Mouse (Mus musculus): ENCODE results near the gene Zfp553. TPM values are rescaled to one million over a fixed set of nuclear protein-coding genes. Genes with fewer than 3 reads are reported as not detected.

Zfp553 gene
- total RNA-seq, 2 experiments from 2014 or later: 6.8 to 8.8 TPM

- peak; percentile 98 to 99 for DNase-seq
- intact Hi-C loops (cut with DNase I): loop anchor here (2.0 to 5.0 kb wide), 2 partner anchors 14 to 82 kb away; partner anchors contain the start of gene Sephs2
Observed at GRCm38 (mm10) chr7:127260309-127261111, 27.6 kb downstream of the Zfp553 start, which contains the start of gene Dctpp1. Gene Dctpp1, minus strand, starts transcription at chr7:127260709.

GRCm38 (mm10) chr7:127262218-127262961 is 29.5 kb downstream of the Zfp553 start:
- DNase-seq: no peak
- intact Hi-C loops (cut with DNase I): loop anchor here (5.0 kb wide), 1 partner anchor 80 kb away; no protein-coding TSS in a partner anchor

DNA sequence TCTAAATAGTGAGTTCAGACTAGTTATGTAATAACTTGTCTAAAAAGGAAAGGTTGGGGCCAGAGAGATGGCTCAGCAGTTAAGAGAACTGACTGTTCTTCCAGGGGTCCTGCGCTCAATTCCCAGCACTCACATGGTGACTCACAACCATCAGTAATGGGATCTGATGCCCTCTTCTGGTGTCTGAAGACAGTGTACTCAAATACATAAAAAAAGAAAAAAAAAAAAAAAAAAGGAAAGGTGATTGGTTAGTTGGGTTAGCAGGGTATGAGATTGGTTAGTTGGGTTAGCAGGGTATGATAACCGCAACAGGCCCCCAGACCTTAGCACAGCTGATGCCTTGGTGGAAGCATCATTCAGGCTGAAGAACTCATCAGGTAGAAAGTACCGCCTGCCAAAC is 30.7 kb downstream of the Zfp553 start:
- DNase-seq: no peak
- intact Hi-C loops (cut with DNase I): loop anchor here (5.0 kb wide), 1 partner anchor 79 kb away; no protein-coding TSS in a partner anchor

DNA sequence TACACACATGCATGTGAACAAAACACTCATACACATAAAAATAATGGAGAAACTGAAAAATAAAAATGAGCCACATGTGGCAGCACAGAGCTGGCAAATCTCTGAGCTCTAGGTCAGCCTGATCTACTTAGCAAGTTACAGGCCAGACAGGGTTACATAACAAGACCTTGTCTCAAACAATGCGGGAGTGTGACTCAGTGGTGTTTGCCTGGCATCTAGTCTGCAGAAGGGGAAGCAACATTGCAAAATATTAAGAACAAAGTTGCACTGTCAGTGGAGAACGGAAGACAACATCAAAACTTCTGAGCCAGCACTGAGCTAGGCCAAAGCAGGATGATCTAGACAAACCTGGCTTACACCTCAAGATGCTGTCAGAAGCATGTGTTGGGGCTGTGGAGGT is 37.4 kb downstream of the Zfp553 start:
- no peak for DNase-seq
- intact Hi-C loops (cut with DNase I): no loop called here

DNA sequence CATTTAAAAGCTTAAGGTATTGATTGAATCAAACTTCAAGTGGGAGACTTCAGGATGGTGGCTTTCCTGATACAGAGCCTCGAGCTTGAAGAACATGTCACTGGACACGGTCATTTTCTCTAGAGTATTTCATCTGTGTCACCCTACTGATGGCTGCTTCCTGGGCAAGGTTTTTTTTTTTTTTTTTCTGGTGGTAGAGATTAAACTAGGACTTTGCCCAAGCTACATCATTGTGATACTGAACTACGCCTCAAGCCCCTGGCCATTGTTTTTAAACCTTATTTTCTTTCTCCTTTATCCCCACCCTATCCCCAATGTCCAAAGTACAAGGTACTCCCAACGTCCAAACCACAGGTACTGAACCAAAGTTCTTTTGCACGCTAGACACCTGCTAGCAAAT is 37.8 kb downstream of the Zfp553 start:
- intact Hi-C loops (cut with DNase I): no loop called here
- DNase-seq: no peak

DNA sequence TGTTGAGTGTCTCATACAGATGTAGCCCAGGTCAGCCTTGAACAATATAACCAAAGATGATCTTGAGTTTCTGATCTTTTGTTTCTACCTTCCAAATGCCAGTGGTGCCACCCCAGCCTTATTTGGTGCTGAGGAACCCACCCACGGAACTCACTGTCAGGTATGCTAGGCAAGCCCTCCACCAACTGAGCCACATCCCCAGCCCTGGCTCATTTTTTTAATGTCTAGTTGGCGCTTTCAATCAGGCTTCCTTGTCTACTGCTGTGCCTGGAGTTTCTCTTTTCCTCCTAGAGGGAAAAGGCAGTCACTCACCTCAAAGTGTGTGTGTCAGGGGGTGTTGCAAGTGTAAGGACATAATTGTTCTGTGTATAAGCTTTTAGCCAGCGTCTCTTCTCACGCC is 38.2 kb downstream of the Zfp553 start:
- intact Hi-C loops (cut with DNase I): no loop called here
- no peak for DNase-seq

- no peak for DNase-seq
- intact Hi-C loops (cut with DNase I): no loop called here
Observed at GRCm38 (mm10) chr7:127272566-127272965, 39.7 kb downstream of the Zfp553 start.

DNA sequence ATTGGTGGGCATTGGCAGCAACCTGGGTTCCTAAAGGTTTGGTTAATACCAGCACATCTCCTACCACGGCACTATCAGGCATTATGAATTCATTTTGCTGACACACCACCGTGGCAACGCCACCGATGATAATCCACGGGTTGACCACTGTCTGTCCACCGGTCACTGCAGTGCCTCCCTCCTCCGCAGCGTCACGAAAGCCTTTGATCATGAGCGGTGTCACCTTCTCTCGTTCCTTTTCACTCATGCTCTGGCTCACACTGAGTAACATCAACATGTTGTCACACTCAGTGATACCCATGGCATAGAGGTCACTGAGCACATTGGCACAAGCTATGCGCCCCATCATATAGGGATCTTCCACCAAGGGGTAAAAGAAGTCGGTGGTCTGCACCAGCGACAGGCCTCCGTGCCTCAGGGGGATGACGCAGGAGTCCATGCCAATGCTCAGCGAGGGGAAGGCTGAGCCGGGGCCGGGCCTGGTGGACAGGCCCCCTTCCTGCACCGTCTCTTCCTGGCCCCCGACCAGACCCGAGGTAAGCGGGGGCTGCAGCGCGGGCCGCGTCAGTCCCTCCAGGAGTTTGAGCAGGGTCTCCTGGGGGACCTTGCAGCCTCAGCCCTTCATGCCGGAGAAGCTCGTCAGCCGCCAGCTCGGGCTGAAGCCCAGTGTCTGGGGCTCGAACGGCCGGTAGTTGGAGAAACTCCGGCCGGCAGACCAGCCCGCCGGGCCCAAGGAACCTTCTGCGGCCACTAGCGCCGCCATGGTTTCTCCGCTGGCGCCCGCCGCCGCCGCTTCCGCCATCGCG is 40.5 kb downstream of the Zfp553 start:
- peak in 1 of 2 experiments; percentile 70 for DNase-seq
- intact Hi-C loops (cut with DNase I): no loop called here

GRCm38 (mm10) chr7:127273925-127274789 is 41.3 kb downstream of the Zfp553 start, which contains the start of gene Sephs2:
Gene Sephs2, minus strand, starts transcription at chr7:127274055.
- peak; percentile 97 for DNase-seq
- intact Hi-C loops (cut with DNase I): loop anchor here (2.0 kb wide), 1 partner anchor 13 kb away; the partner anchor contains the start of gene Dctpp1

DNA sequence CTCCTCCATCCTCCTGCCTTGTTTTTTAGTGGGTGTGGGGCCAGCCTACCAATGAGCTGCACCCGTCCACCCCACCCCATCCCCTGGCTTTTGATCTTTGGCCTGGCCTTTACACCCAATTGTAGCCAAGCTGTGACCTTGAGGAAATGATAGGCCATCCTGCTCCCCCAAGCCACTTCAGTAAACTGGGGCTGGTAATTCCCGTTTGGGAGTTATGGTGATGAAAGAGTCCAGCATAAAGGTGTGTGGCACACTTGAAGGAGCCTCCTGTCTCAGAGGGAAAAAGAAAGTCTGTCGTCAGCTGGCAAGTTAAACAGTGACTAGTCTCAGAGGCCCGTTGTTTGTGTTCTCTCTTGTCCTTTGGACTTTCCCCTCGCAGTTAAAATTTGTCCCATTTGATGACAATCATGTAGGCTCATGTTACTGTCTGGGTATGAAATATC is 43.7 kb downstream of the Zfp553 start:
- DNase-seq: no peak
- intact Hi-C loops (cut with DNase I): no loop called here

DNA sequence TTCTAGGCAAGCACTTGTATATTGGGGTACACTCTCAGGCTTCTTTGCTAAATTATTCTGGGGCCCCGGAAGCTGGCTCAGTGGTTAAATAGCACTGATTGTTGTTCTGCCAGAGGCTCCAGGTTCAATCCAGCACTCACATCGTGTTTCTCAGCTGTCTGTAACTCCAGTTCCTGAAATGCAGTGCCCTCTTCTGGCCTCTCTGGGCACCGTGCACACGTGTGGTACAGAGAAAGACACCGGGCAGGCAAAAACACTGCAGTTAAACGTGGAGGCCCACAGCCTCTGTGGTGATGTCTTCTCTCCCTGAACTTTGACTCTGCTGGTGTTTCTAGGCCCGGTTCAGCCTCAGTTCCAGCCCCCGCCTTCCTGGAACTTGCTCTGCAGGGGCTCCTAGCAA is 45.5 kb downstream of the Zfp553 start:
- DNase-seq: peak in 1 of 2 experiments; percentile 52
- intact Hi-C loops (cut with DNase I): no loop called here

DNA sequence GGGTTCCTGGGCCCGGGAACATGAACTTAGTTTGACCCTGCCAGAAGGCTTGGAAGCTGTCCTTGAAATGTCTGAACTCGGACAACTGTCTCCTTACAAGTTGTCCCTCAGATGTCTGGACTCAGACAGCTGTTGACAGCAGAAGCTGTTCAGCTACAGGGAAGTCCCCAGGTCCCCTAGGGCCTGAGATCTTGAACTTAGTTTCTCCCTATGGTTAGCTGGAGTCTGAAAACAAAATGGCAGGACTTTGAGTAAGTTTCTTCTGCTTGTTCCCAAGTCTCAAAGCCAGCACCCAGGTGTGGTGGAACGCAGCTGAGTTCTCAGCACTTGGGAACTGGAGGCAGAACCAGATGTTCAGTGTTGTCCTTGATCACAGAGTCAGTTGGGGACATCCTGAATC is 47.2 kb downstream of the Zfp553 start:
- intact Hi-C loops (cut with DNase I): no loop called here
- peak; percentile 46 to 51 for DNase-seq

DNA sequence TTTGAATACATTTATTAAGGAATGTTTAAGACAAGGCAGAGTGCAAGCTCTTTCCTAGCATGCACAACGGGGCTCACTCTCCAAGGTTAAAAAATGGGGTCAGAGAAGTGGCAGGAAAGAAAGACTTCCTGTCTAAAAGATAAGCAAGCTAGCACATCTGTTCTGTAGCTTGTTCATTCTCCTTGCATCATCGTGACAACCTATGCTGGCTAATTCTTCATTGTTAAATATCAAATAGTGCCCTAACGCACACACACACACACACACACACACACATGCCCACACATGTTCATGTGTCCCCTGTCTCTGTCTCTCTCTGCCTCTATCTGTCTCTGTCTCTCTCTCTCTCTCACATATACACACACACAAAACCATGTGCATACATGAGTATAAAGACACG is 48.3 kb downstream of the Zfp553 start:
- intact Hi-C loops (cut with DNase I): no loop called here
- no peak for DNase-seq

DNA sequence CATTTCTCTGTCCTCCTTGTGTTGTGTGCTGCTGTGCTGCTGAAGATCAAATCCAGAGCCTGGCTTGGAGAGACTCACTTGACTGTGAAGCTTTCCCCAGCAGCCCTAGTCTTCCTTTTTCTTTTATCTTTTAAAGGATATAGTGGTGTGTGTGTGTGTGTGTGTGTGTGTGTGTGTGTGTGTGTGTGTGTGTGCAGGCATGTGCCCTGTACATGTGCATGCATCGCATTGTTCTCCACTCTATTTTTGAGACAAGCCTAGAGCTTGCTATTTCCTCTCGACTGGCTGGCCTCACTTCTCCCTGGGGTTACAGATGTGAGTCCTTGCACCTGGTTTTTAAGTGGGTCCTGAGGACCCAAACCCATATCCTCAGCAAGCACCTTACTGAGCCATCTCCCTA is 49.3 kb downstream of the Zfp553 start:
- intact Hi-C loops (cut with DNase I): no loop called here
- no peak for DNase-seq

DNA sequence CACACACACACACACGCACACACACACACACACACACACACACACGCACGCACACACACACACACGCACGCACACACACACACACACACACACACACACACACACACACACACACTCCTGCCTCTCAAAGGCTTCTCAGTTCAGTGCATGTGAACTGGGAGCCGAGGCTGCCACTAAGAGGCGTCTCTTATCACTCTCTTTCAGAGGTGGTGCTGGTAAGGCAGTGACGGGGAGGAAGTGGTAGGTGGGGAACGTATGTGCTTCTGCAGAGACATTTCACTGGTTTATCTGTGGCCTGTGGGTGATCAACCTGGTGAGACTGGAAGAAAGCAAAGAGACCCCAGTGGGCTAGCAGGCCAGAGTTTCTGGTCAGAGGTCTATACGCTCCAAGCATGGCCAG is 52.3 kb downstream of the Zfp553 start:
- intact Hi-C loops (cut with DNase I): no loop called here
- no peak for DNase-seq

Other genes with a start within 250 kb of the Zfp553 start
- 10 to 100 TPM; 45.3 to 50.1 TPM for gene Mvp, start 218.4 kb upstream of the Zfp553 start, total RNA-seq (2021)
- not detected for gene Pagr1b, start 216.6 kb upstream of the Zfp553 start, total RNA-seq (2021)
- gene Pagr1a, start 215.7 kb upstream of the Zfp553 start, total RNA-seq (2021): 10 to 100 TPM in 1 of 2 experiments, 1 to 10 TPM in 1; 6.4 to 19.6 TPM
- gene Gm42742, start 212.0 kb upstream of the Zfp553 start, total RNA-seq (2021): 10 to 100 TPM; 19.0 to 27.2 TPM
- gene Prrt2, start 211.8 kb upstream of the Zfp553 start, total RNA-seq (2021): 1 to 10 TPM; 1.0 to 2.3 TPM
- 100 to 1,000 TPM; 106 to 113 TPM for gene Maz, start 206.0 kb upstream of the Zfp553 start, total RNA-seq (2021)
- 10 to 100 TPM; 15.3 to 17.6 TPM for gene Kif22, start 190.6 kb upstream of the Zfp553 start, total RNA-seq (2021)
- gene Zg16, start 145.7 kb upstream of the Zfp553 start, total RNA-seq (2021): not detected
- 1 to 10 TPM in 1 of 2 experiments, under 1 TPM in 1; 0.94 to 1.5 TPM for gene AI467606, start 141.7 kb upstream of the Zfp553 start, total RNA-seq (2021)
- gene Qprt, start 110.8 kb upstream of the Zfp553 start, total RNA-seq (2021): under 1 TPM in 1 of 2 experiments, not detected in 1; 0.29 TPM
- gene Spn, start 95.2 kb upstream of the Zfp553 start, total RNA-seq (2021): under 1 TPM; 0.72 to 0.84 TPM
- gene Cd2bp2, start 37.0 kb upstream of the Zfp553 start, total RNA-seq (2021): 10 to 100 TPM; 46.8 to 49.2 TPM
- gene Tbc1d10b, start 24.6 kb upstream of the Zfp553 start, total RNA-seq (2021): 10 to 100 TPM; 35.3 to 37.2 TPM
- 1 to 10 TPM; 1.7 to 2.5 TPM for gene Mylpf, start 24.2 kb upstream of the Zfp553 start, total RNA-seq (2021)
- gene Sept1, start 69 bp downstream of the Zfp553 start, total RNA-seq (2021): 10 to 100 TPM; 11.5 to 15.5 TPM
- gene Zfp771, start 11.2 kb downstream of the Zfp553 start, total RNA-seq (2021): 10 to 100 TPM; 14.3 to 15.9 TPM
- gene Dctpp1, start 27.6 kb downstream of the Zfp553 start, total RNA-seq (2021): 10 to 100 TPM; 45.2 to 48.5 TPM
- gene Sephs2, start 41.0 kb downstream of the Zfp553 start, total RNA-seq (2021): 10 to 100 TPM; 39.4 to 49.4 TPM
- 1 to 10 TPM; 2.8 to 3.7 TPM for gene Itgal, start 63.2 kb downstream of the Zfp553 start, total RNA-seq (2021)
- 10 to 100 TPM; 40.4 to 43.0 TPM for gene Zfp768, start 112.5 kb downstream of the Zfp553 start, total RNA-seq (2021)
- 1 to 10 TPM; 5.5 to 5.6 TPM for gene Zfp747, start 143.0 kb downstream of the Zfp553 start, total RNA-seq (2021)
- 1 to 10 TPM; 2.9 to 3.2 TPM for gene 9130019O22Rik, start 154.1 kb downstream of the Zfp553 start, total RNA-seq (2021)
- gene E430018J23Rik, start 160.6 kb downstream of the Zfp553 start, total RNA-seq (2021): 1 to 10 TPM; 4.7 to 5.7 TPM
- gene Zfp764, start 173.8 kb downstream of the Zfp553 start, total RNA-seq (2021): 1 to 10 TPM; 4.7 TPM
- 1 to 10 TPM; 3.8 to 6.2 TPM for gene Zfp688, start 189.0 kb downstream of the Zfp553 start, total RNA-seq (2021)
- gene Zfp689, start 216.1 kb downstream of the Zfp553 start, total RNA-seq (2021): 1 to 10 TPM; 2.7 to 3.0 TPM
- gene Prr14, start 226.6 kb downstream of the Zfp553 start, total RNA-seq (2021): 10 to 100 TPM; 27.1 to 27.4 TPM
- gene Fbrs, start 246.1 kb downstream of the Zfp553 start, total RNA-seq (2021): 10 to 100 TPM; 41.6 to 42.1 TPM

Data from heart, postnatal 10 days (tissue).